Mouse (Mus musculus) neural tube, embryonic 13.5 days (tissue): ENCODE measurements around the gene Aagab. TPM values are rescaled to one million over a fixed set of nuclear protein-coding genes. Genes with fewer than 3 reads are reported as not detected.
A peak's percentile ranks its signal among the peaks of the same experiment; 100 is the strongest.

Source experiments
- ATAC-seq: fragments of 200-750 bp; cut with Nextera tagmentation; 2 replicates; pipeline ENCODE4 v1.8.0; 2017; ENCODE audit warnings: low read depth, mild to moderate bottlenecking, moderate TSS enrichment, moderate library complexity
- H3K27ac ChIP-seq: fragments of 300-500 bp; sonication (generic); replicated peaks from 2 replicates; pipeline ENCODE4 v1.5.1; 2015; ENCODE audit warnings: moderate library complexity, mild to moderate bottlenecking, inconsistent platforms
- H3K27me3 ChIP-seq: fragments of 300-500 bp; sonication (generic); 2 replicates; pipeline ENCODE4 v1.6.1; 2015; ENCODE audit warnings: mild to moderate bottlenecking, inconsistent platforms
- H3K36me3 ChIP-seq: fragments of 300-500 bp; sonication (generic); 2 replicates; pipeline ENCODE4 v1.6.1; 2015; ENCODE audit warnings: mild to moderate bottlenecking, inconsistent platforms
- H3K4me1 ChIP-seq: fragments of 300-500 bp; sonication (generic); replicated peaks from 2 replicates; pipeline ENCODE4 v1.6.1; 2015; ENCODE audit warnings: inconsistent platforms
- H3K4me2 ChIP-seq: fragments of 300-500 bp; sonication (generic); 2 replicates; pipeline ENCODE4 v1.6.1; 2015; ENCODE audit warnings: inconsistent platforms, mild to moderate bottlenecking, moderate library complexity
- H3K4me3 ChIP-seq: fragments of 300-500 bp; sonication (generic); 2 replicates; pipeline ENCODE4 v1.5.1; 2015; ENCODE audit warnings: mild to moderate bottlenecking, inconsistent platforms
- H3K9ac ChIP-seq: fragments of 300-500 bp; sonication (generic); 2 replicates; pipeline ENCODE4 v1.6.1; 2015; ENCODE audit warnings: moderate library complexity, mild to moderate bottlenecking, inconsistent platforms
- H3K9me3 ChIP-seq: fragments of 300-500 bp; sonication (generic); 2 replicates; pipeline ENCODE4 v1.6.1; 2016; ENCODE audit warnings: inconsistent platforms
- WGBS: fragments of 180-500 bp; shearing (Covaris S2); methylation state at CpG from one replicate; pipeline ENCODE4 v1.1.7; 2015; 5-methylcytosine and 5-hydroxymethylcytosine counted together
- polyA plus RNA-seq: library from polyadenylated mRNA; unstranded; fragments of >200 nt; fragmentation: Nextera tagmentation; extraction: Ambion mirVana; gene quantifications from 2 replicates; pipeline ENCODE4 v1.2.1, GENCODE M21; 2015

The Aagab gene
- polyA plus RNA-seq, 1 experiment from 2014 or later: 53.5 TPM

GRCm38 (mm10) chr9:63666612-63667372 lies 64.3 kb downstream of the Aagab start:
- H3K4me2 ChIP-seq: no peak overlapping the region; the same call in 1 of the 2 replicates
- 0 out of 2 replicates have a peak, but pooled peaks cover 4% of the 10 kb centered on the region for H3K36me3 ChIP-seq
- ATAC-seq: 0 out of 2 replicates have a peak, but pooled peaks have one; percentile 24
- WGBS: 61% methylated on average over 18 of the region's 18 CpGs
- H3K27me3 ChIP-seq: no peaks in the 10 kb centered on the region
- H3K9me3 ChIP-seq: no peaks in the 10 kb centered on the region; the same call in 1 of the 2 replicates
- peaks cover 59% of the 10 kb centered on the region for H3K4me1 ChIP-seq
- no peak overlapping the region for H3K4me3 ChIP-seq
- H3K27ac ChIP-seq: peak overlapping the region; percentile 69
- peak overlapping the region; percentile 31; the same call in 1 of the 2 replicates for H3K9ac ChIP-seq

GRCm38 (mm10) chr9:63667373-63667724 lies 64.9 kb downstream of the Aagab start:
- H3K4me2 ChIP-seq: no peak overlapping the region; the same call in 1 of the 2 replicates

GRCm38 (mm10) chr9:63668621-63669020 lies 66.2 kb downstream of the Aagab start:
- Histone ChIP-seq H3K27ac (no peak overlapping the region), H3K4me2 (no peak overlapping the region), H3K27me3 (no peaks in the 10 kb centered on the region), H3K4me3 (no peak overlapping the region), H3K9ac (no peak overlapping the region), H3K36me3 (no peaks in the 10 kb centered on the region), H3K4me1 (peaks cover 68% of the 10 kb centered on the region), H3K9me3 (no peaks in the 10 kb centered on the region; the same call in 1 of the 2 replicates)
- 64% methylated on average over 1 of the region's 1 CpGs for WGBS
- ATAC-seq: no peak

More at GRCm38 (mm10) chr9:63667373-63667724, 64.9 kb downstream of the Aagab start:
- Histone ChIP-seq H3K9ac (peak overlapping the region; percentile 31; the same call in 1 of the 2 replicates), H3K27ac (peak overlapping the region; percentile 69), H3K4me3 (no peak overlapping the region), H3K36me3 (no peaks in the 10 kb centered on the region), H3K9me3 (no peaks in the 10 kb centered on the region; the same call in 1 of the 2 replicates), H3K4me1 (peaks cover 59% of the 10 kb centered on the region), H3K27me3 (no peaks in the 10 kb centered on the region)
- WGBS: 80% methylated on average over 8 of the region's 8 CpGs
- ATAC-seq: no peak

- no peak for ATAC-seq
- H3K4me2 ChIP-seq: no peak overlapping the region
- H3K4me3 ChIP-seq: no peak overlapping the region
- no peaks in the 10 kb centered on the region for H3K27me3 ChIP-seq
- peaks cover 57% of the 10 kb centered on the region for H3K4me1 ChIP-seq
- 95% methylated on average over 7 of the region's 7 CpGs for WGBS
- H3K9ac ChIP-seq: no peak overlapping the region
- no peaks in the 10 kb centered on the region for H3K36me3 ChIP-seq
- H3K9me3 ChIP-seq: no peaks in the 10 kb centered on the region; the same call in 1 of the 2 replicates
- H3K27ac ChIP-seq: no peak overlapping the region
Observed at GRCm38 (mm10) chr9:63669816-63670215, 67.4 kb downstream of the Aagab start.

GRCm38 (mm10) chr9:63672797-63673493 lies 70.5 kb downstream of the Aagab start:
- H3K9ac ChIP-seq: no peak overlapping the region
- H3K4me1 ChIP-seq: peaks cover 25% of the 10 kb centered on the region
- WGBS: 84% methylated on average over 8 of the region's 8 CpGs
- no peaks in the 10 kb centered on the region for H3K27me3 ChIP-seq
- no peaks in the 10 kb centered on the region; the same call in 1 of the 2 replicates for H3K9me3 ChIP-seq
- no peak overlapping the region for H3K4me2 ChIP-seq
- H3K36me3 ChIP-seq: no peaks in the 10 kb centered on the region
- H3K4me3 ChIP-seq: no peak overlapping the region
- ATAC-seq: no peak
- no peak overlapping the region for H3K27ac ChIP-seq

- H3K27ac ChIP-seq: no peak overlapping the region
- H3K4me3 ChIP-seq: no peak overlapping the region
- H3K27me3 ChIP-seq: no peaks in the 10 kb centered on the region
- H3K36me3 ChIP-seq: no peaks in the 10 kb centered on the region
- H3K9ac ChIP-seq: no peak overlapping the region
- H3K9me3 ChIP-seq: no peaks in the 10 kb centered on the region; the same call in 1 of the 2 replicates
- no peak overlapping the region for H3K4me2 ChIP-seq
- peaks cover 20% of the 10 kb centered on the region for H3K4me1 ChIP-seq
- 81% methylated on average over 3 of the region's 3 CpGs for WGBS
- no peak for ATAC-seq
Observed at GRCm38 (mm10) chr9:63673494-63673805, 71.0 kb downstream of the Aagab start.

GRCm38 (mm10) chr9:63674613-63675012 lies 72.2 kb downstream of the Aagab start:
- no peak overlapping the region for H3K4me2 ChIP-seq
- H3K4me1 ChIP-seq: peaks cover 13% of the 10 kb centered on the region; the same call in 1 of the 2 replicates
- H3K27ac ChIP-seq: no peak overlapping the region
- no peaks in the 10 kb centered on the region for H3K27me3 ChIP-seq
- H3K4me3 ChIP-seq: no peak overlapping the region
- no peak for ATAC-seq
- no peaks in the 10 kb centered on the region; the same call in 1 of the 2 replicates for H3K9me3 ChIP-seq
- H3K36me3 ChIP-seq: no peaks in the 10 kb centered on the region
- WGBS: 93% methylated on average over 10 of the region's 10 CpGs
- no peak overlapping the region for H3K9ac ChIP-seq

GRCm38 (mm10) chr9:63677621-63678020 lies 75.2 kb downstream of the Aagab start:
- H3K36me3 ChIP-seq: no peaks in the 10 kb centered on the region
- H3K4me2 ChIP-seq: no peak overlapping the region
- no peak overlapping the region for H3K27ac ChIP-seq
- H3K27me3 ChIP-seq: no peaks in the 10 kb centered on the region
- no peak overlapping the region for H3K9ac ChIP-seq
- H3K9me3 ChIP-seq: no peaks in the 10 kb centered on the region
- no peak overlapping the region for H3K4me3 ChIP-seq
- 57% methylated on average over 3 of the region's 3 CpGs for WGBS
- peaks cover 11% of the 10 kb centered on the region; the same call in 1 of the 2 replicates for H3K4me1 ChIP-seq
- ATAC-seq: no peak

GRCm38 (mm10) chr9:63678076-63678475 lies 75.6 kb downstream of the Aagab start:
- no peak overlapping the region for H3K4me3 ChIP-seq
- H3K4me2 ChIP-seq: no peak overlapping the region
- no peak for ATAC-seq
- peaks cover 7% of the 10 kb centered on the region; the same call in 1 of the 2 replicates for H3K4me1 ChIP-seq
- H3K9me3 ChIP-seq: no peaks in the 10 kb centered on the region
- WGBS: 94% methylated on average over 1 of the region's 1 CpGs
- no peak overlapping the region for H3K27ac ChIP-seq
- H3K27me3 ChIP-seq: no peaks in the 10 kb centered on the region
- no peaks in the 10 kb centered on the region for H3K36me3 ChIP-seq
- no peak overlapping the region for H3K9ac ChIP-seq

GRCm38 (mm10) chr9:63682301-63682700 lies 79.8 kb downstream of the Aagab start:
- 83% methylated on average over 9 of the region's 9 CpGs for WGBS

GRCm38 (mm10) chr9:63682943-63683342 lies 80.5 kb downstream of the Aagab start:
- no peaks in the 10 kb centered on the region for H3K36me3 ChIP-seq
- peaks cover 4% of the 10 kb centered on the region; the same call in 1 of the 2 replicates for H3K4me1 ChIP-seq
- H3K9me3 ChIP-seq: no peaks in the 10 kb centered on the region
- no peak overlapping the region for H3K9ac ChIP-seq
- 93% methylated on average over 2 of the region's 2 CpGs for WGBS
- no peaks in the 10 kb centered on the region for H3K27me3 ChIP-seq
- H3K27ac ChIP-seq: no peak overlapping the region
- no peak for ATAC-seq
- H3K4me2 ChIP-seq: no peak overlapping the region
- H3K4me3 ChIP-seq: no peak overlapping the region

More at GRCm38 (mm10) chr9:63682301-63682700, 79.8 kb downstream of the Aagab start:
- H3K27me3 ChIP-seq: no peaks in the 10 kb centered on the region
- no peak overlapping the region for H3K4me2 ChIP-seq
- H3K4me1 ChIP-seq: peaks cover 4% of the 10 kb centered on the region; the same call in 1 of the 2 replicates
- H3K4me3 ChIP-seq: no peak overlapping the region
- H3K27ac ChIP-seq: no peak overlapping the region
- no peaks in the 10 kb centered on the region for H3K9me3 ChIP-seq
- H3K9ac ChIP-seq: no peak overlapping the region
- no peak for ATAC-seq
- H3K36me3 ChIP-seq: no peaks in the 10 kb centered on the region

GRCm38 (mm10) chr9:63684277-63684676 lies 81.8 kb downstream of the Aagab start:
- Histone ChIP-seq H3K4me1 (peaks cover 1% of the 10 kb centered on the region; the same call in 1 of the 2 replicates), H3K9ac (no peak overlapping the region), H3K27ac (no peak overlapping the region), H3K4me2 (no peak overlapping the region), H3K9me3 (no peaks in the 10 kb centered on the region), H3K27me3 (no peaks in the 10 kb centered on the region), H3K4me3 (no peak overlapping the region), H3K36me3 (no peaks in the 10 kb centered on the region)
- ATAC-seq: no peak
- 96% methylated on average over 6 of the region's 6 CpGs for WGBS
